Mouse (Mus musculus) ES-Bruce4 (cell line): ENCODE measurements around the gene Limd1.

Experiments
- CTCF ChIP-seq: IDR thresholded peaks from one replicate; pipeline ENCODE4 v1.8.1; 2011; ENCODE audit warnings: low read depth, low read length
- POLR2A ChIP-seq: IDR thresholded peaks from one replicate; pipeline ENCODE4 v1.8.1; 2011; ENCODE audit warnings: low read length; ENCODE audit not compliant: insufficient read depth

- TF ChIP-seq CTCF (no peak), POLR2A (no peak)
Measured at GRCm38 (mm10) chr9:123483598-123483997, 5.1 kb downstream of the Limd1 start.
